Mouse (Mus musculus) layer of hippocampus, postnatal 10 days (tissue): ENCODE data around the gene Cd4. TPM values are rescaled to one million over a fixed set of nuclear protein-coding genes. Genes with fewer than 3 reads are reported as not detected.

ENCODE experiments used
- DNase-seq, 2 experiments: peaks; one replicate each; pipeline ENCODE4 v3.0.0; 2021; ENCODE audit warnings: low spot score in 2 of 2
- total RNA-seq, 2 experiments: library from RNA; stranded (reverse); gene quantifications; 2 replicates each; pipeline ENCODE4 v1.2.3; 2021

Gene Cd4
- total RNA-seq, 2 experiments from 2014 or later: 0.62 to 1.0 TPM

DNA sequence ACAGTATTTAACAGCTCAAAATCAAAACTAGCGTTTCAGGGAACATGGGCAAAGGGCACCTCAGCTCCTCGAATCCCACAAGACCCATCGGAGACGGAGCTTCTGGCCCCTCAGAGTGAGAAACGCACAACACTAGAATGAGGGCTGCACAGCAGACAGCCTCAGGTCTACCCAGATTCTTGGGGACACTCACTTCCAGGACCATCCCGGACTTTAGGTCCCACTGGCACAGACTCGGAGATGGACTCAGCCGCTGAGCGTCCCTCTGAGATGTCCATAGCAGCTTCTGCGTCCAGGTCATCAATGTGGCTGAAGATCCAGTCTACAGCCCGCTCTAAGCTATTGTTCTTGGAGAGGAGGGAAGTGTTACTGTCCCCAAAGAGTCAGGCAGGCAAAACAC, 70.9 kb downstream of the Cd4 start:
- no peak for DNase-seq

DNA sequence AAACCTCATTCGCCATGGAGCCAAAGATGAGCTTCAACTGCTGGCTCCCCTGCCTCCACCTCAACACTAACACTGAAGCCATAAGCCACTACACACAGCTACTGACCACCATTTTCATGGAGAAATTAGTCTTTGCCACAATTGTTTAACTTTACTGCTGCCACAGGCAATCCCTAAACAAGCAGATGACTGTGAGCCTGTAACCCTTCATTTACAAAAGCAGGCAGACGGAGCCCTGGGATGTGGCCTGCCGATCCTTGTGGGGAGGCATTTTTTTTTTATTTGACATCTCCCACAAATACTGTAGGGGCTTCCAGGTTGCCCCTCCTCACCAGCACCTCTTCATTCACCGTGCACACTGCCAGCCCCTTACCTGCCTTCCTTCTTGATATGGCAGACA, 71.4 kb downstream of the Cd4 start:
- no peak for DNase-seq

DNA sequence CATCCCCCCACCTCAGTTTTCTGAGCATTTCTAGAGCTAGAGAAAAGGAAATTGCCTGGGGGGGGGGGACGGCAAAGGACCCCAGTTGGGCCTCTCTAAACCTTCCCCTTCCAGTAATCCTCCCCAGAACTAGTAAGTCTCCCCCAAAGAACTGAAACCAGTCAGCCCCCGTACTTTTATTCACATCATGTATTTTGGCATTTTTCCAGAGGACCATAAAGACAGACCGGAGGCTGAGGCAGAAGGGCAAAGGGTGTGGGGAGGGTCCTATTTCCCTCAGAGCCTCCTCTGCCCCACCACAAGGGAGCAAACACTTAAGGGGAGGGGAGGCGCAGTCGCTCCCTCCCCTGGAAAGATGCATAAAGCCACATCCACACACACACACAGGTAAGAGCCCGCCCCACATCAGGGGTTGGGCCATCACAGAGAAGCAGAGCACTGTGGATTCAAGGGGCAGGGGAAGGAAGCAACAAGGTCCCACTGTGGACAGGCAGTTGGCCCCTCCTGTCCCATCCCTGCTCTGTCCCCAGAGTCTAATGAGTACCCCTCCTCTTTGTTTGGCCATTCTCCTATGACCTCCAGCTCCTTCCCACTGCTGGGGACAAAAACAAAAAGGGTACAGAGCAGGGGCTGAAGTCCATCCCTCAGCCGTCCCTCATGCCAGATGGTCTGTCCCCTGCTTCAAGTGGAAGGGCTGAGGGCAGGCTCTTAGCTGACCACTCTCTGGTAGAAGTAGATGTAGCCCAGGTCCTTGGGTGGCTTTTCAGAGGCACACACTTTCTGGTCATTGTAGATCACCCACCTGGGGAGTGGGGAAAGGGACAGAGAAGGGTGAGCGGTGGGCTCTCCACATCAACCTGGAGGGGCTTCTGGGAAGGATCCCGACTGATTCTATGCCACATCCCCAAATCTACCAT, 72.9 kb downstream of the Cd4 start:
- DNase-seq: no peak

Other genes starting within 250 kb of the Cd4 start
- gene Lpcat3, start 225.2 kb downstream of the Cd4 start, total RNA-seq: 10 to 100 TPM; 43.5 to 44.0 TPM
- gene Emg1, start 176.0 kb downstream of the Cd4 start, total RNA-seq: 10 to 100 TPM; 49.4 to 53.8 TPM
- 100 to 1,000 TPM; 159 to 164 TPM for gene Phb2, start 175.9 kb downstream of the Cd4 start, total RNA-seq
- 1 to 10 TPM; 4.3 to 5.3 TPM for gene Ptpn6, start 149.5 kb downstream of the Cd4 start, total RNA-seq
- gene Grcc10, start 146.8 kb downstream of the Cd4 start, total RNA-seq: 100 to 1,000 TPM; 329 to 345 TPM
- gene Gm45234, start 132.2 kb downstream of the Cd4 start, total RNA-seq: not detected
- gene Atn1, start 131.7 kb downstream of the Cd4 start, total RNA-seq: 100 to 1,000 TPM; 138 to 150 TPM
- 100 to 1,000 TPM; 476 to 480 TPM for gene Eno2, start 118.5 kb downstream of the Cd4 start, total RNA-seq
- gene Lrrc23, start 108.5 kb downstream of the Cd4 start, total RNA-seq: 1 to 10 TPM; 1.8 to 3.6 TPM
- gene Spsb2, start 79.6 kb downstream of the Cd4 start, total RNA-seq: 1 to 10 TPM; 3.3 to 5.0 TPM
- 100 to 1,000 TPM; 466 to 472 TPM for gene Tpi1, start 73.9 kb downstream of the Cd4 start, total RNA-seq
- 100 to 1,000 TPM; 181 to 187 TPM for gene Usp5, start 58.7 kb downstream of the Cd4 start, total RNA-seq
- gene Cdca3, start 58.7 kb downstream of the Cd4 start, total RNA-seq: 1 to 10 TPM; 5.4 to 6.1 TPM
- under 1 TPM in 1 of 2 experiments, not detected in 1; 0.27 TPM for gene Gnb3, start 47.9 kb downstream of the Cd4 start, total RNA-seq
- 10 to 100 TPM; 29.1 to 32.1 TPM for gene P3h3, start 30.5 kb downstream of the Cd4 start, total RNA-seq
- gene Gpr162, start 24.2 kb downstream of the Cd4 start, total RNA-seq: 100 to 1,000 TPM; 162 to 178 TPM
- 1 to 10 TPM; 1.2 to 2.1 TPM for gene Lag3, start 23.5 kb upstream of the Cd4 start, total RNA-seq
- 1,000 to 10,000 TPM; 1,413 to 1,419 TPM for gene Ptms, start 31.9 kb upstream of the Cd4 start, total RNA-seq
- gene Mlf2, start 43.2 kb upstream of the Cd4 start, total RNA-seq: 100 to 1,000 TPM; 609 to 620 TPM
- 100 to 1,000 TPM in 1 of 2 experiments, 10 to 100 TPM in 1; 97.7 to 101 TPM for gene Cops7a, start 77.3 kb upstream of the Cd4 start, total RNA-seq
- gene Pianp, start 108.5 kb upstream of the Cd4 start, total RNA-seq: 100 to 1,000 TPM; 109 to 120 TPM
- 10 to 100 TPM; 44.4 to 45.2 TPM for gene Zfp384, start 120.9 kb upstream of the Cd4 start, total RNA-seq
- gene Ing4, start 151.5 kb upstream of the Cd4 start, total RNA-seq: 10 to 100 TPM; 57.4 to 62.4 TPM
- 1 to 10 TPM; 7.0 to 9.2 TPM for gene Acrbp, start 161.5 kb upstream of the Cd4 start, total RNA-seq
- gene Lpar5, start 179.7 kb upstream of the Cd4 start, total RNA-seq: 1 to 10 TPM; 1.1 to 1.4 TPM
- gene Chd4, start 207.8 kb upstream of the Cd4 start, total RNA-seq: 100 to 1,000 TPM; 176 to 195 TPM
- gene Nop2, start 243.7 kb upstream of the Cd4 start, total RNA-seq: 10 to 100 TPM; 35.9 to 36.1 TPM